Mouse (Mus musculus) liver, postnatal 0 days (tissue): ENCODE data around the gene Cbr2.

Experiments used
- CTCF ChIP-seq: sonication (generic); IDR thresholded peaks from 2 replicates; pipeline ENCODE4 v1.5.1; 2016; ENCODE audit warnings: antibody characterized with exemption, low read depth
- EP300 ChIP-seq: IDR thresholded peaks from 2 replicates; pipeline ENCODE4 v1.6.1; 2016; ENCODE audit warnings: antibody characterized with exemption, low read depth, mild to moderate bottlenecking

DNA sequence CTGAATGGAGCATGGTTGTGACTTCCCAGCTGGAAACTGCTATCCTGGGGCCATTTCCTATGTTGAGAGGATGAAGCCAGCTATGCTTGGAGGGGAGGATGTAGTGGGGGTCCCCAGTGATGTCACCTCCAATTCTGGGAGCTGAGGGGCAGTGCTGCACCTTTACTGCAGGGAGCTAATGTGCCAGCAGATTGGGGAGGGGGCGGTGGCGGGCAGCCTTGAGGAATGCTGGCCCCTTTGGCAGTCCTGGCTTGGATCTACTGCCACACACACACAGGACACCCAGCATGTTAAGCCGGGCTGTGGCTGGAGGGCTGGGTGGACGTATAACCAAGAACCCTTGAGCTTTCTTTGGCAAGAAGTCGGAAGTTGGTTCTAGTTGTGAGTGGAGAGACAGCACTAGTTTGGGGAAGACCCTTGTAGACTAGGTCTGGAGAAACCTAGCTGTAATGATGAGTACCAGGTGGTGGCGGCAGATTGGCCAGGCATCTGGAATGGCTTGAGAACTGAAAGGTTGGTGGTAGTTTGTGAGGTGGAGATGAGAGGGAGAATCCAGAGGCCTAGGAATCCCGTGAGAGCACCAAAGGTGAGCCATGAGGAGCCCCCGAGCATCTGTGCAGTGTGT, 19.8 kb downstream of the Cbr2 start:
- TF ChIP-seq CTCF (no peak), EP300 (no peak)
